Mouse (Mus musculus) activated CD4-positive, CD25-positive, alpha-beta regulatory T cell, adult 9 weeks (primary cell): ENCODE data around the gene Gm20917. TPM values are rescaled to one million over a fixed set of nuclear protein-coding genes. Genes with fewer than 3 reads are reported as not detected.

ENCODE experiments used
- polyA plus RNA-seq: library from polyadenylated mRNA; unstranded; fragments of 100-300 nt; shearing (Covaris generic); gene quantifications from one replicate; pipeline ENCODE4 v1.2.1, GENCODE M21; 2017

Gm20917 gene
- not detected for polyA plus RNA-seq

GRCm38 (mm10) chrY:79151022-79151421 lies at the start of gene Gm20917:
Gene Gm20917 (minus strand): TSS chrY:79151122.

Other genes starting within 250 kb of the Gm20917 start
- not detected for gene Gm20916, start 168.4 kb upstream of the Gm20917 start, polyA plus RNA-seq